Mouse (Mus musculus) C2C12 (cell line): Measurements from ENCODE around the gene Cyp4f15.

Experiments
- CEBPB ChIP-seq: IDR thresholded peaks from one replicate; pipeline ENCODE4 v1.6.1; 2011; ENCODE audit warnings: low read depth, mild to moderate bottlenecking, control low read depth, moderate library complexity
- CTCF ChIP-seq: IDR thresholded peaks from one replicate; pipeline ENCODE4 v1.5.1; 2011; ENCODE audit not compliant: control insufficient read depth, insufficient read depth, insufficient read length
- MAX ChIP-seq: IDR thresholded peaks from one replicate; pipeline ENCODE4 v1.6.1; 2011; ENCODE audit warnings: mild to moderate bottlenecking, control low read depth
- MYOG ChIP-seq: IDR thresholded peaks from one replicate; pipeline ENCODE4 v1.6.1; 2011; ENCODE audit not compliant: control insufficient read depth, insufficient read length; ENCODE audit errors: extremely low read depth
- USF1 ChIP-seq: IDR thresholded peaks from one replicate; pipeline ENCODE4 v1.6.1; 2011; ENCODE audit warnings: low read depth, mild to moderate bottlenecking, control low read depth, moderate library complexity

DNA sequence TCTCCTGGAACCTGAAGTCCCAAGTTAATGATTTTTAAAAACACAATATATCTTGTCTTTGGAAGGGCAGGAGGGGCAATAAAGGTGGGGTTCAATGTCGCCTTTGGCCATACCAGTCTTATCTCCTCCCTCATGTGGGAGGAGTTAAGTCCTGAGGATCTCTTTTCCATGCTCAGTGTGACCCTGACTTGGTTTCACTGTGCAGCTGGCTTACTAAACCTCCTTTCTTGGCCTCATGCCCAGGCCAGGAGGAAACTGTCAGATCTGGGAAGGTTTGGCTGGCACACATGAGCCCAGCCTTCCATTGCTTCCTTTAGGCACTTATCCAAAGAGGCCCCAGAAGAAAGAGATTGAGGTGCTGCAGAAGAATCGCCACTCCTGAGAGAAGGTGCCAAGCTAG lies 26.7 kb upstream of the Cyp4f15 start, which contains the start of gene Cyp4f40:
- TF ChIP-seq MAX (no peak), CTCF (no peak), USF1 (no peak), MYOG (no peak), CEBPB (no peak)
